Mouse (Mus musculus): Measurements from ENCODE around the gene Gm20695.

GRCm38 (mm10) chr16:3842989-3843388 lies 41.5 kb upstream of the Gm20695 start:
- no peak for TF ChIP-seq CTCF (IDR thresholded peaks at IDR 0.05; ENCODE audit: borderline replicate concordance, control insufficient read depth, extremely low read depth, insufficient read depth, low read length, poor library complexity)
- TF ChIP-seq POLR2A (IDR thresholded peaks at IDR 0.05; ENCODE audit: control insufficient read depth, extremely low read depth, insufficient read depth, low read length, poor library complexity) = no peak

Measured in thymus, adult 2 months (tissue).